Mouse (Mus musculus) left cerebral cortex, postnatal 10 days (tissue): ENCODE measurements around the gene Stpg4. TPM values are rescaled to one million over a fixed set of nuclear protein-coding genes. Genes with fewer than 3 reads are reported as not detected.

Source experiments
- total RNA-seq, 2 experiments: library from RNA; stranded (reverse); gene quantifications; 2 replicates each; pipeline ENCODE4 v1.2.3; 2021

The Stpg4 gene
- total RNA-seq, 2 experiments from 2014 or later, result 0.56 TPM; not detected in 1

Other genes with a start within 250 kb of the Stpg4 start
- 10 to 100 TPM; 31.6 to 33.5 TPM for gene Mcfd2, start 161.8 kb downstream of the Stpg4 start, total RNA-seq
- 10 to 100 TPM in 1 of 2 experiments, 1 to 10 TPM in 1; 6.7 to 10.8 TPM for gene Ttc7, start 144.9 kb downstream of the Stpg4 start, total RNA-seq
- gene Calm2, start 19.2 kb upstream of the Stpg4 start, total RNA-seq, result 1,000 to 10,000 TPM; 2,409 to 2,430 TPM
- gene Epcam, start 208.2 kb upstream of the Stpg4 start, total RNA-seq, result under 1 TPM; 0.32 to 0.81 TPM
- 10 to 100 TPM; 31.4 to 33.6 TPM for gene Msh2, start 244.6 kb upstream of the Stpg4 start, total RNA-seq